Mouse (Mus musculus): ENCODE results near the gene Spsb4.

Spsb4 gene

DNA sequence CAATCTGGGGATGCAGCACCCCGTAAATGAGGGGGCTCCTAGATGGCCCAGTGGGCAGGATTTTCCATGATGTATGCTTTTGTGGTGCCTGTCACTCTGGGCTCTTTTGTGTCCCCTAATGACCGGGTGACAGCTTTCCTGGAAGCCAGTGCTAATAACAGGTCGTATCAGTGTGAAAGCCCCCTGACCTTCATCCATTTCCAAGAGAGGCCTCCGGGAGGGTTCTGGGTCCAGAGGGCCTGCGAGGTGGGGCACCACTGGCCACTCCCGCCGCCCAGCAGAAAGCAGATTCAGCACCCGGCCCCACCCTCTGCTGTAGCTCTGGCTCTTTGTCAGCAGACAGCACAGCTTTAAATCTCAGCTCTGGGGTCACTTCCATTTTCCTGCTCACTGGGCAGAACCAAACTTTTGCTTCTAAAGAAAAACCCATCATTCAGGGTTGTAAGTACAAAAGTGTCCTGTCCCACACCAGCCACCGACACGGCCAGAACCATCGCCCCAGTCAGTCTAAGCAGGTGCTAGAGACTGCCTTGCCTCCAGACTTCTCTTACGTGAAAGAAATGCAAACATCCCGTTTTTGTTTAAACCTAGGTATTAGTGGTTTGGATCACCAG, 39.1 kb downstream of the Spsb4 start:
- no peak for DNase-seq (ENCODE audit: low spot score)

DNA sequence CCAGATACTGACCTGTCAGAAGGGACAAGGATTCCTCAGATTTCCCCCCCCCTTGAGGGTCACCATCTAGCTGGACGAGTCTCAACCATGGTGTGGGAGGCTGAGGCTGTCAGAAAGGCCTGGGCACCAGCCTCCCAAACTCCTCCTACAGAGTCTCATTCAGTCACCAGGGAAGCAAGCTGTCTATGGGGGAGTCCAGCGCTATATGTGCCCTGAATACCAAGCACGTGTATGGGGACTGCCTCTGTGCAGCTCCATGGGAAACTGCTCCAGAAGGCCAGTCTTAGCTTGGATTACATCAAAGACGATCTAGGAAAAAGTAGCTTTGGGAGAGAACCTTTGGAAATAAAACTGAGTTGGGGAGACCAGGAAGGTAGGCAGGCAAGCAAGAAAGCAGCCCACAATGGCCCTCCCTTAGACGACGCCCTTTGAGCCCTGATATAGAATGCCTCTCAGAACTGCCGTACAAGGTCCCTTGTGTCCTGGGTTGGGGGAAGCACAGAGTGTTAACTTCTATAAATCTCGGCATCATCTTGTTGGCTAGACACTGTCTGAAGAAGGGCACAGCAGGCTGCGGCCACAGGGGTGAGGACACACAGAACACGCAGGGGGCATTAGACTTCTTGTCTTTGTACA, 40.4 kb downstream of the Spsb4 start:
- DNase-seq (ENCODE audit: low spot score) = no peak

DNA sequence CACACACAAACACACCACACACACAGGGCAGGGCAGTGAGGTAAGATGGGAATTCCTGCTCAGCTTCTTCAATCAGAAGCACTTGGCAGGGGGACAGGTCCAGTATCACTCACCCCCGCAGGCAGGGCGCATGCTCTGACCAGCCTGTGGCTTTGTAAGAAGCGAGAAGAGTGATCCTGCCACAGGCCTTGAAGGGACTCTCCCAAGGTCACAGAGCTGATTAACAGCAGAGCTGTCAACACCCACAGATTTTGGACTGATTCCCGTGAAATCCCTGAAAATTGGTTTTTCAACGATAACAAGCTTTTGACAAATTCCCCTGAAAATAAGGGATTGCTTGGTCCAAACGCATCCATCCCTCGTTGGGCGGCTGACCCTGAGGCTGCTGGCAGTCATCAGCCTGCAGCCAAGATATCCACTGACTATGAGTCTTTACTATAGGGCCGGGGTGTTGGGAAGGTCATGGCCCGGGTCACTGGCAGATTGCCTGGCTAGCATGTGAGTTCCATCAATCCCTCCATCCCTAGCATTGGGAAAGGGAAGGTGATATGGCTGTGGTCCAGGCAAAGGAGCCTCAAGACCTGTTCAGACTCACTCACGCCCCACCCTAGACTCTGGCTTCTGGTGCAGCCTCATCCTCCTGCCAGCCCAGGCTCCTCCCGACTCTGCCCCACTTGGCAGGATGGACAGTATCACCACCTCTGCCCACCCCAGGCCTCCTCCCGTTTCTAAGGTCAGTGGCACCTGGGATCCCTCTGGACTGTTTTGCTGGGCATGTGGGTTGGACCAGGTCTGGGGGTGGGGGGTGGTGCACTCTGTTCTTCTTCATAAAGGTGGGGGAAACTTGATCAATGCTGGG, 41.1 kb downstream of the Spsb4 start:
- DNase-seq (ENCODE audit: low spot score) = no peak

DNA sequence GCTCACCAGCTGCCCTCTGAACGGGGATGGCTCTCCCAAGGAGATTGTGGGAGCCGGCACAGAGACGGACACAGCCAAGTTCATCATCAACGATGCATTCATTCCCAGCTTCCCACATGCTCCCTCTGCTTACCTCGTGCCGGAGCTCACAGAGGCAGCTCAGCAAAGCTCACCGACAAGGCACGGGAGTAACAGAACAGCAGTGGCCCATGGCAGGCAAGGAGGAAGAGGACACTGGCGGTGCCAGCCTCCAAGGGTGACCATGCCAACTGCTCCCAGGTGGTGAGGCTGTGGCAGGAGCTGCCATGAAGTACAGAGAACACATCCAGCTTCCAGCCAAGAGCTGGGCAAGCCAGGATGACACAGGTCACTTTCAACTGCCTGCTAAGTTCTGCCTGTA, 45.6 kb downstream of the Spsb4 start:
- DNase-seq (ENCODE audit: low spot score) = no peak

DNA sequence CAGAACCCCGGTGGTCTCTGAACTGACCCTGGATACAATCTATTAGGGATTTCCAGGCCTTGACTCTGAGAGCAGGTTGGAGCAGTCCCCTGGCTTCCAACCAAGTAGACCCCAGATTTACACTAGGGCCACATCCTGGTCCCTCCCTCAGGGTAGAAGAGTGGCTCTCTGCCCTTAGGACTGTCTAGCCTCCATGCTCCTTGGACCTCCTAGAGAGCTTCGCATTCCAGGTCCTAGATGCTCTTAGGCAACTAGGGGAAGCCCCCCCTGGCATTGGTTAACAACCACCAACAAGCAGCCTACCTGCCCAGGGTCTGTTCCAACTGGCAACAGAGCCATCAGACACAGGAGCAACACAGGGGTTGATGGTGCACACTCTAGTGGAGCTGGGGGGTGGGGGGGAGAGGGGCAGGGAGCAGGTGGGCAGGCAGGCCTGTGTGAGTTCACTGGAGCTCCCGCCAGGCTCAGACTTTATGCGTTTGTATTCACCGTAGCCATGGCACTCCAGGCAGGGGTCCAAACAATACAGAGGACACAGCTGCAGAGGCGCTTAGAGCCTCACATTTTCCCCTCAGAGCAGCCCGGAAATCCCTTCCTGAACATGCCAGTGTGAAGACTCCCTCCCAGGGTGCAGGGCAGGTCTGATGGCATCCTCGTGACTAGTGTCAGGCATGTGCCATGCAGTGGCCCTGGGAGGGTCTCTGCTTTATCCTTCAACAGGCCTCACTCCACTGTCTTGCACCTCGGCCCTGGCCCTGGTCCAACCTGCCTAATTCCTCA, 46.8 kb downstream of the Spsb4 start:
- no peak for DNase-seq (ENCODE audit: low spot score)

DNA sequence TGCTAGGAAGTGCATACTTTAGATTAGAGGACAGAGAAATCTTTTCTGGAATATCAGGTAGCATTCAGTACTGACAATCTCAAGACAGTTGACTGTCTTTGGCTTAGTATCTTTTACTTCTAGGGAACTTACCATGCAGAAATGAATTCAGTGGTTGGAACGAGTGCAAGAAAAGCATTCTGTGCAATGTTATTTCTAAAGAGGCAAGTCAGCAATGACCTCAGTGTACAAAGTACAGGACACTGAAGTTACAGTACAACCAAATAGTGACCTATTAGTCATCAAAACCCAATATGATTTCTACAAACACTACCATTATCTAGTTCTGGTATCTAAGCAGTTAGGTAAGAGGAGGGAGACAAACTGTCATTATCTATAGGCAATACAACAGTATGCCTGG, 51.1 kb downstream of the Spsb4 start:
- DNase-seq (ENCODE audit: low spot score) = no peak

DNA sequence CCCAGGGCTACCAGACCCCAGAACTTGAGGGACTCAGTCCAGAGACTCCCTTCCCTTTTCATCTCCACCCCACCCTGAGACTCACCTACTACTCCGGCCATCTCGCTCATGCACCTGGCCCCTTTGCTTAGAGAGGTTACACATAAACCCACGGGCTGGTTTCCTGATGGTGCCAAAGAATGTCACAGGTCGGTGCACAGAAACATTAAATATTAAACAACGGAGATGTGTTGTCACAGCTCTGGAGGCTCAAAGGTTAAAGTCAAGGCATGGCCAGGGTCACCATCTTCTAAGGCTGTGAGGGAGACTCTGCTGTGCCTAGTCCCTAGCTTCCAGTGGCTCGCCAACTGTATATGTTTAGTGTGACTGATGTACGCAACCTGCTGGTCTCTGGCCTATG, 52.2 kb downstream of the Spsb4 start:
- no peak for DNase-seq (ENCODE audit: low spot score)

DNA sequence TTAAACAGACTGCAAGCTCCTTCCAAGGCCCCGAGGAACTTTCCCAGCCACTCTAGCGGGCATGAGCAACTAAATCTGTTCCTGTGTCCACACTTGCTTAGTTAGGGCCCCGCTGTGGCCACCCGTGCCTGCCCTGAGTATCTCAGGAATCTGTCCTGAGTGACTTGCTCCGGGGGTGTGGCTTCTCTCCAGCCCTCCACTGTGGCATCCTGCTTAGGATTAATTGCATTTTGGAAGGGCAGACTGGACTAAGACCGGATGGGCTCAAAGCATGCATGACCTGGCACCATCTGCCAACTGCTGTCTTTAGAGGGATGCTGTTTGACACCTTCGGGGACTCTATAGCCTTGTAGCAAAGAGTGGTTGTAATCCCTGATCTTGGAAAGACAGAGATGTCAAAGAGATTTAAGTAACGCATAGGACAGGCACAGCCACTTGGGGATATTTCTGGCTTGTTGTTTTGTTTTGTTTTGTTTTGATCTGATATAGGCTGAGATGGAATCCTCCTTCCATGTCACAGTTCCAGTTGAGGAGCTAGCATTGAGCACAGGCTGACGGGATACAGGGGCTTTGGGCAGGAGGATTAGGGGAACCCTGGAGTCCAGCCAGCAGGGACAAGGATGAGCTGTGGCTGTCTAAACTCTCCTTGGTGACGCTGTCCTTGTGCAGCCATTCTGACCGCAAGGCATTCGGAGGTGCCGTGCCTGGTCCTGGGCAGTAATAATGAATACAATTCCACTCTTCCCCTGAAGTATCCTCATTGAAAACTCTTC, 55.0 kb downstream of the Spsb4 start:
- no peak for DNase-seq (ENCODE audit: low spot score)

DNA sequence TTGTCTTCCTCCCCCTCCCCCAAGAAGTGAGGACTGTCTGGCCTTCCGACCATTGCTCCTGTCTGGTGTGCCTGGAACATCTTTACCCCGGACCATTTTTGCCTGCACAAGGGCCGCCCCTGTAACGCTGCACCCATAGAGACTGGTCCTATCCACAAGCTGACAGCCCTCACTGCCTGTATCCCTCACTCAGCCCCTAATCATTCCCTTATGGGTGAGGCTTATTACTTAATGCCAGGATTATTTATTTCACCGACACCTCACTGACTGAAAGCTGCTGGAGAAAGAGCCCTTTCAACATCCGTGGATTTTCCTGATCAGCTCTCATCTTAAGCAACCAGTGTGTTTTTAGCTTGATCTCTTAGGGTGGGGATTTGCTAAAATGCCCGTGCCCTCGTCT, 55.9 kb downstream of the Spsb4 start:
- no peak for DNase-seq (ENCODE audit: low spot score)

DNA sequence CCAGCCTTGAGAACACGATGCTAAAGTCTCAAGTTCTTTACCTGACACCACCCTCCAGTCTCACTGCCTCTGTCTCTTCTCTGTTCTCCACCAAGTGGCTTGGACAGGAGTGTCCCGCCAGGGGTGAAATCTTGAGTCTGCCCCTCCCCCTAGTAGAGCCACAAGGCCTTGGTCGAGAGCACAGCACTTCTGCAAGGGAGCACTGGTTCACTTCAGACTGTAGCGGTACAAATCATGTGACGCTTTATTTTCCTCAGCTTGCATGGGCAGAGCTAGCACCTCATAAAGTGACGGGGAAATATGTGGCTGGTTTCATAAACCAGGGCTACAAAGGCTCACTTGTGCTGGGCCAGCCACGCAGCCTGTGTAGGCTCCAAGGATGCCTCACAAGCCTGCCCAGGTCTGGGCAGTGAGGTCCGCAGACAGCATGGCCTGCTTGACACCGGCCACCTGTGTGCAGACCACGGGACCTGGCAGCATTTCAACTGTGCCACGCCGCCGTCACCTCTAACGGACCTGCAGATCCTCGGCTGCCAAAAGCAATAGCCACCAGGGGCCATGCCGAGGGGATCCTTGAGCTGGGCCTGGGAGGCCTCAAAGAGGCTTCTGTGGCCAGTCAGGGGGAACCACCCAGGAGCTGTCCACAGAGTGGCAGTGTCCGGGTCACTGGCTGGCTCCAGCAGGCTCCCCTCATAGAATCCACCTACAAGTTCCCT, 56.5 kb downstream of the Spsb4 start:
- no peak for DNase-seq (ENCODE audit: low spot score)

DNA sequence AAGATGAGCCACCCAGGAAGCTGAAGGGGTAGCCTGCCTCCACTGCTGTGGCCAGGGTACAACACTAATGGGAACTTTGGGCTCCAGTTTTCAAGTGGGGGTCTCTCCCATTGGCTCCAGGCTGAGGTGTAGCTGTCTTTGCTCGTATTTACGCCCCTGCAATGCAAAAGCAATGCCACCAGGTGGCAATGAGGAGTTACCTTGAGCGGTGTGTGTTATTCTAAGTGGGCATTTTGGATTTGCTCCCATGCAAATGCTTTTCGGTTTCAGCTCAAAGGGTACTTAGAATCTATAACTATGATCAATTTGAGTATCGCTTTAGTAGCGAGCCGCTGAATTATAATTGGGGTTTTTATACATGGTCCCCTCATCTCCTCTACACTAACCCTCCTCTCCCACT, 57.6 kb downstream of the Spsb4 start:
- DNase-seq (ENCODE audit: low spot score) = peak; percentile 31

DNA sequence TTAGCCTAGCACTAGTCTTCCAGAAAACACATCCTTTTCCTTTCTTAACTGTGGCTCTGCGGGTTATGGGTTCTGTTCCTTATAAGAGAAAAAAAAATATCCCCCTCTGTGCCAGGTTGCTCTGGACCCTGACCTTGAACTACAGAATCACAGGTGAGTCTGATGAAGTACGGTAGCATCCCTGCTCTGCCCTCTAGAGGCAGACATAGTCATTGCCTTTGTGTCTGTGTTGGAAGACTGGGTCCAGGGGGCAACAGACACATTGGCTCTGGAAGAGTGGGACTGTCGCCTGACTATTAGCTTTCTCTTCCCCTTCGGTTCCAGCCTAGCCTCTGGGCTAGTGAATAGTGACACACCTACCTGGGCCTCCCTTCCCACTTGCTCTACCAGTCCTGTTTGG, 58.4 kb downstream of the Spsb4 start:
- no peak for DNase-seq (ENCODE audit: low spot score)

DNA sequence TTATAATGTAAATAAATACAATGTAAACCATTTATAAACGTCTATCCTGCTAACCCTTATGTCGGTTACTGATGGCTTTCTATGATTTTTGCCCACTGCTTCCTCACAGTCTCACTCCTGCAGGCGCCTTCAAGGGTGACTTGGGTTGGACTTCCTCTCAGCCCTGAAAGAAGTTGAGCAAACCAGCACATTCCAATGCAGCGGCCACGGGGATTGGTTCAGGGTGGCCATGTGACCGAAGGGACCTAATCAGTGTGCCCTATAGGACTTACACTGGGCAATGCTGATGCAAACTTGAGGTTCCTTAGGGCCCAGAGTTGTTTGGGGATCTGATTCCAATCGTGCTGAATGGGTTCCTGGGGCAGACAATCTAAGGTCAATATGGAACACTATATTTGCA, 59.2 kb downstream of the Spsb4 start:
- no peak for DNase-seq (ENCODE audit: low spot score)

DNA sequence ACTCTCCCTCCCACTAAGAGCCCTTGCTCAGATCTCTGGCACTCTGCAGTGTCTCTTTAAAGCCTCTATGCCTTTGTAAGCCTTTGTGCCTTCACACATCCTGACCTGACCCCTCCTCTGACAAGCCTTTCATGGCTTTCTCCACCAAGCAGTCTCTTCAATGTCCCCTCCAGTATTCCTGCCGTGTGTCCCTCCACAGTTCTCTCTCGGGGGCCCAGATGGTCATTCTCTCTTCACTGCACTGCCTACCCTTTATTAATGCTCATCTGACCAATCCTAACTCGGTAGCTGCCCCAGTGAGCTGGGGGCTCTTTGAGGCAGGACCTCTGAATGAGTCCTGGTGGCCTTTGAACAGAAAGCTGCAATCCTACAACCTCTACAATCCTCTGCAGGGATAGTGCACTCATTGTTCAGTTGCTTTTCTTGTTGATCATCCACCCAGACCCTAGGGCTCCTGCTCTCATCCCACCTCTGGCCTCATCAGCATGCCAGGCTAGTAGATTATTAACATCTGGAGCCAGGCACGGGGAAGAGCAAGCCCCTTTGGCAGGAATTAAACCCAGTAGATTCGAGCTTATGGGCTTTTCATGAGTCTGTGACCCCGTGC, 60.5 kb downstream of the Spsb4 start:
- DNase-seq (ENCODE audit: low spot score) = no peak

DNA sequence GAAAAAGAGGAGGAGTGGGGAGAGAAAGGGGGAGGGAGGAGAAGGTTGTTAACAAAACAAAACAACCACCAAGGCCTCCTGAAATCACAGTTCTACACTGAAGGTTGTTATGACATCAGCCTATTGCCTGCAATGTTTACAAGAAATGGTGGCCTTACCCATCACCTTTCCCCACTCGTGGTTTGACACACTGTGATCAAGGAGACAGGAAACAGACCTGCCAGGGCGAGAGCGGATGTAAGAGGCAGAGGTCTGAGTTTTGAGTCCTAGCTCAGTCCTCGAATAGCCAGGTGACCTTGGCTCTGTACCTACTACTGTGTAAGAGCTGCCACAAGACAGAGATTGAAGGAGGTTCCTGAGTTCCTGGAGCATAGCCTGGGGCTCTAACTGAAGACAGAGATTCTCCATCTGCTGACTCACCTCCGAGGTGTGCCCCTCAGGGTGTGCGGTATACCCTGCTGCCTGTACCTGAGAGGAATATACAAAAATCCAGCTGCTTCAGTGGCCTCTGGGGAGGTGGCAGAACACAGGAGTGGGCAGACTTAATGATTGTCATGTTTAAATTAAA, 61.3 kb downstream of the Spsb4 start:
- DNase-seq (ENCODE audit: low spot score) = no peak

DNA sequence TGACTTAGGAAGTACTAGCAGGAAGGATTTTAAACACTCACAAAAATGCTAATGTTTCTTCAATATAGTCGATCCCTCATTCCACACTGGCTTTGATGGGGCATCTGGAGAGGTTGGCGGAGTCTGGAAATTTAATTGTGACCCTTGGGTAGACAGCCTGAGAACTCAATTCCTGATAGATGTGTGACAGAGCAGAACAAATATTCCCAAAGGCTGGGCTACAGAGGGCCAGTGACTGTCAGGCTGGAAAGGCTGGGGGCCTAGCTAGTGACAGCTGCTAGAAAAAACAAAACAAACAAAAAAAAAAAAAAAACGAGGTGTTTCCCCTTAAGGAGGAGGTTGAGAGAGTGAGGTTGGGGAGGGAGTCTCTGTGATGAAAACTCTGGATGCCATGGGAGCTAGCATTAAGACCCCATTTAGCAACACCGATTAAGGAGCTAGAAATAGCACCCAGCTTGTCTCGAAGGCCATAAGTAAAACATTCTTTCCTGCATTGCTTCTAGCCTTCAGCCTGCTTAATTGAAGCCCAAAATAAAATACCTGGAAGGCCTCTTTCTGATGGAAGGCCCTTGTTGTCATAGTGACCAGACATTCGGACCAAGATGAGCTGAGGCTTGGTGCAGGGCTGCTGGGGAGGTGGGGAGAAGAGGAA, 61.9 kb downstream of the Spsb4 start:
- DNase-seq (ENCODE audit: low spot score) = no peak

DNA sequence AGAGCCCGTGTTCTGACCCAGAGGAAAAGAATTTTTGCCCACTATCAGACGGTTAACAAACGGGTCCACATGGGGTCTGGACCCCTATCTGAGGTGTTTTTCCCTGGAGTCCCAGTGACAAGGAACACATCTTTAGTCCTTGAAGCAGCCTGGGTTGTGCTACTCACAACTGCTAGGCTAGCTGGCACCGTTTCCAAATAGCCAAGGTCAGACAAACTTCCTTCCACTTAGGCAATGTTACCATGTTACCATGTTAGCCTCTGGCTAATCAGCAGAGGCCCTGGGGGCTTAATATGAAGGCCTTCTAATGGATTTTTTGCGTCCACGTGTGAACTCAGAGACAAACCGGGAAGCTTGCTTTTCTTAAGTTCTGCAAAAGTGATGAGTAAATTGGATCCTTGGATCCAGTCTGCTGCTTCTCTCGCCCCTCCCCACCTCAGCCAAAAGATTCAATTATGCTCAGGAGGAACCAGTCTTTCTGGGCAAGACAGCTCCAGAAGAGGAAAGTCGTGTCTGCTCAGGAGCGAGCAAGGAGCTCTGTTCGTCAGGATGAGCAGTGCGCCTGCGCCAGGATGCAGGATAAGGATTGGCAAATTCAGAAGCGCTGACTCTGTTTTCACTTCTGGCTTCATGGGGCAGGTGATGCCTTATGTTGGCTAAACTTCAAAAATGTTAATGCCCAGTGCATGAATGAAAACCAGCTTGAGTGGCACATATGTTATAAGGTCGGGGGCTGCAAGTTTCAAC, 64.4 kb downstream of the Spsb4 start:
- DNase-seq (ENCODE audit: low spot score) = no peak

DNA sequence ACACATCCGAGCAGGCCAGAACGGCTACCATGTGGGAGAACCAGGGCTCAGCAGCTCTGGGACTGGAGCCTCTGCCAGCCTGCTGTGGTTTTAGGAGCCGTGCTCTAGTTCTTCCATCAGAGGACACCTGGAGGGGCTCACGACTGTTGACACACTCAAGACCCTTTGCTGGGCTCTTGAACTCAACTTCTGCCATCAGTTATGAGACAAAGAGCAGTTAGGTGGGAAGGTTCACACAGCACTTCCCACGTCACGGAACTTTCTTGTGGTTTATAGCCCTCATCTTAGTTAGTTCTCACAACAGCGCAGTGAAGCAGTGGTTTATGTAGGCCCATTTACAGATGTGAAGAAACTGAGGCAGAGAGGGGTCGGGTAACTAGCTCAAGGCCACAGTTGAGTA, 65.2 kb downstream of the Spsb4 start:
- DNase-seq (ENCODE audit: low spot score) = no peak

DNA sequence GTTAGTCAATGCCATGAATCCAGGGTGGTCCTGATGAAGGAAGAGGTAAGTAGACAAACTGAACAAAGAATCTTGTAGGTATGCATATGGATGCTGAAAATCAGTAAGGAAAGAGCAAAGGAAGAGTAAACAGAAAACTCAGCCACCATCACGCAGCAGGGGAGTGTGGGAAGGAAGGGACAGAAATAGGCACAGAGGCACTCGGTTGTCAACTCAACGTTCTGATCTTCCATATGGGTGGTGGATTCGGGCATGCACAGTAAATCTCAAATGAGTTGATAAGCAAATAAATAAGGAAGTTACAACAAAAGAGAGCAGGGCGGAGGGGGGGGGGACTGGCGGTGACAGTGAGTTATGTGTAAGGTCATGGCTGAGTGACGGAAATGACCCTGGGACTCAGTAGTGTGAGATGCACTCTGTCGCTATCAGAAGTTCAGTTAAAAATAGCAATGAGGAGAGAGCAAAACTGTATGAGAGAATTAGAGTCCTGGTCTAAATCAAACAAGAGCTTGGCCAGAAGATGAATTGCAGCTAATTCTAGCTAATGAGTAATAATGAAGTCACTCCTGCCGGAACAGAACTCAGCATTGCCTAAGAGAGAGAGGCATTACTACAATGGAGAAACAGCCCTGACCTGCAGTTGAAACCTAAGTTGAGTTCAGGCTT, 66.2 kb downstream of the Spsb4 start:
- DNase-seq (ENCODE audit: low spot score) = no peak
